In genomic region chr4:124710776-124711291, GRCm38 (mm10) we compare ENCODE assay signal across 8 mouse cellular contexts. TPM values are rescaled to one million over a fixed set of nuclear protein-coding genes. Genes with fewer than 3 reads are reported as not detected.
DNase-seq lines count a peak whose midpoint lies in the region; ATAC-seq and TF ChIP-seq lines count a peak whose summit lies in the region.

No protein-coding gene starts in this region.

- no peak for TF ChIP-seq EP300 in heart, adult 2 months (IDR thresholded peaks at IDR 0.05; ENCODE audit: insufficient read depth, low read depth, low read length)
- no peak for TF ChIP-seq EP300 in CH12.LX (IDR thresholded peaks at IDR 0.05; ENCODE audit: low read length)
- no peak for TF ChIP-seq EP300 in liver, embryonic 14.5 days (IDR thresholded peaks at IDR 0.05; ENCODE audit: low read depth)

- peak; percentile 83 for TF ChIP-seq CTCF in heart, adult 2 months (IDR thresholded peaks at IDR 0.05)
- peak; percentile 33 to 67; a peak in 2 of 4 replicates for TF ChIP-seq CTCF in CH12.LX (conservative IDR thresholded peaks at IDR 0.05 in 1 of 2, IDR thresholded peaks at IDR 0.05 in 1 of 2; ENCODE audit: low read depth in 2 of 2, low read length in 2 of 2)
- peak; percentile 74 for TF ChIP-seq CTCF in hindbrain, postnatal 0 days (IDR thresholded peaks at IDR 0.05; ENCODE audit: low read depth)
- TF ChIP-seq CTCF in liver, embryonic 14.5 days (IDR thresholded peaks at IDR 0.05; ENCODE audit: low read depth), result peak; percentile 71

- WGBS in heart, adult 2 months, result 2% methylated on average over 5 of the region's 5 CpGs
- 8% methylated on average over 5 of the region's 5 CpGs for WGBS in heart, embryonic 11.5 days (ENCODE audit: insufficient replicate concordance)
- WGBS in hindbrain, postnatal 0 days, result 3% methylated on average over 5 of the region's 5 CpGs
- 5% methylated on average over 5 of the region's 5 CpGs for WGBS in liver, embryonic 14.5 days (ENCODE audit: insufficient replicate concordance)

- intact Hi-C loops in heart, adult 2 months (cut with DNase I), result loop anchor here (2.0 to 5.0 kb wide), 2 partner anchors 28 to 91 kb away; partner anchors contain the start of gene Mtf1

- no peak overlapping the region for H3K4me3 ChIP-seq in heart, adult 2 months
- H3K4me3 ChIP-seq in heart, embryonic 11.5 days (ENCODE audit: low read depth, low read length), result no peak overlapping the region
- H3K4me3 ChIP-seq in CH12.LX (replicated peaks in 1 of 3; ENCODE audit: low read depth in 2 of 3, low read length in 2 of 3, poor library complexity in 1 of 3), result peak overlapping the region in 1 of 3 experiments; percentile 35
- no peak overlapping the region for H3K4me3 ChIP-seq in hindbrain, postnatal 0 days (ENCODE audit: low read length)
- no peak overlapping the region for H3K4me3 ChIP-seq in liver, embryonic 14.5 days (ENCODE audit: insufficient read depth in 1 of 2, low read depth in 2 of 2, low read length in 2 of 2)

- dilution Hi-C loops in CH12.LX (cut with MboI; ENCODE audit: extremely low pct_ligation_motif_present, extremely low pct_unique_long_range_greater_than_20kb, low sequenced_read_pairs), result no loop called here

- ATAC-seq in heart, embryonic 11.5 days (replicated peaks; ENCODE audit: insufficient number of reproducible peaks, low FRiP score, low TSS enrichment), result no peak
- ATAC-seq in common myeloid progenitor, adult 5-6 weeks (replicated peaks; ENCODE audit: low read depth, poor library complexity, severe bottlenecking), result peak; percentile 34
- ATAC-seq in hindbrain, postnatal 0 days, result no peak
- ATAC-seq in liver, embryonic 14.5 days (ENCODE audit: insufficient read depth), result no peak
- no peak for ATAC-seq in erythroblast, adult 5-6 weeks (replicated peaks; ENCODE audit: low FRiP score, poor library complexity, severe bottlenecking)

- H3K9ac ChIP-seq in heart, adult 2 months (ENCODE audit: low read depth, low read length), result no peak overlapping the region
- H3K9ac ChIP-seq in heart, embryonic 11.5 days (ENCODE audit: low read depth, low read length), result no peak overlapping the region
- H3K9ac ChIP-seq in CH12.LX (ENCODE audit: insufficient read depth, low read depth), result 0 out of 2 replicates have a peak overlapping the region, but pooled peaks have one; percentile 46
- H3K9ac ChIP-seq in hindbrain, postnatal 0 days (replicated peaks; ENCODE audit: low read length), result no peak overlapping the region
- no peak overlapping the region for H3K9ac ChIP-seq in liver, embryonic 14.5 days (replicated peaks)

- 0 out of 2 replicates have a peak, but pooled peaks cover 1% of the 10 kb centered on the region for H3K79me2 ChIP-seq in heart, adult 2 months (replicated peaks; ENCODE audit: control insufficient read depth, insufficient read depth, low read length)
- peaks cover 11% of the 10 kb centered on the region for H3K79me2 ChIP-seq in CH12.LX (replicated peaks; ENCODE audit: control insufficient read depth, extremely low read depth, insufficient read depth, poor library complexity, severe bottlenecking)

- no peak overlapping the region; the same call in 1 of the 2 replicates for H3K4me2 ChIP-seq in heart, embryonic 11.5 days
- peak overlapping the region; percentile 58 for H3K4me2 ChIP-seq in CH12.LX (ENCODE audit: insufficient read depth, low read depth, poor library complexity, severe bottlenecking)
- H3K4me2 ChIP-seq in hindbrain, postnatal 0 days (ENCODE audit: low read depth, low read length), result no peak overlapping the region
- H3K4me2 ChIP-seq in liver, embryonic 14.5 days (ENCODE audit: low read depth), result peak overlapping the region; percentile 80; the same call in 1 of the 2 replicates

- no peaks in the 10 kb centered on the region for H3K27me3 ChIP-seq in heart, adult 2 months (ENCODE audit: control insufficient read depth, insufficient read depth, low read length)
- no peaks in the 10 kb centered on the region for H3K27me3 ChIP-seq in heart, embryonic 11.5 days (ENCODE audit: control insufficient read depth, insufficient read depth, low read length)
- H3K27me3 ChIP-seq in CH12.LX (replicated peaks), result no peaks in the 10 kb centered on the region
- H3K27me3 ChIP-seq in hindbrain, postnatal 0 days (ENCODE audit: insufficient read depth, low read length), result no peaks in the 10 kb centered on the region
- no peaks in the 10 kb centered on the region for H3K27me3 ChIP-seq in liver, embryonic 14.5 days (ENCODE audit: control insufficient read depth, insufficient read depth, low read length)

- peak; percentile 35 to 37 for DNase-seq in heart, adult 2 months
- DNase-seq in CH12.LX (ENCODE audit: extremely low read depth), result peak; percentile 73
- DNase-seq in hindbrain, postnatal 0 days (ENCODE audit: low spot score), result peak; percentile 68
- DNase-seq in liver, embryonic 14.5 days (ENCODE audit: low read depth in 3 of 3, low spot score in 3 of 3), result no peak
- DNase-seq in spleen, postnatal 36 days (ENCODE audit: low spot score in 2 of 2), result peak; percentile 47 to 61

- peaks cover 4% of the 10 kb centered on the region for H3K36me3 ChIP-seq in heart, adult 2 months (ENCODE audit: control insufficient read depth, insufficient read depth, low read length)
- peaks cover under 1% of the 10 kb centered on the region; the same call in 1 of the 2 replicates for H3K36me3 ChIP-seq in heart, embryonic 11.5 days (ENCODE audit: control insufficient read depth, insufficient read depth, low read length)
- peaks cover 15 to 23% of the 10 kb centered on the region in 2 experiments for H3K36me3 ChIP-seq in CH12.LX (replicated peaks in 1 of 2; ENCODE audit: control insufficient read depth in 1 of 2, insufficient read depth in 1 of 2, low read length in 1 of 2)
- peaks cover 2% of the 10 kb centered on the region; the same call in 1 of the 2 replicates for H3K36me3 ChIP-seq in hindbrain, postnatal 0 days (ENCODE audit: insufficient read depth, low read length)
- H3K36me3 ChIP-seq in liver, embryonic 14.5 days (replicated peaks; ENCODE audit: control insufficient read depth, insufficient read depth, low read depth), result peaks cover under 1% of the 10 kb centered on the region; the same call in 1 of the 2 replicates

- no peak for TF ChIP-seq POLR2A in heart, adult 2 months (IDR thresholded peaks at IDR 0.05; ENCODE audit: insufficient read depth, low read depth, low read length)
- TF ChIP-seq POLR2A in CH12.LX (IDR thresholded peaks at IDR 0.05; ENCODE audit: low read depth, low read length), result no peak

- in situ Hi-C loops in CH12.LX (cut with MboI; ENCODE audit: low pct_ligation_motif_present, low pct_unique_long_range_greater_than_20kb, low sequenced_read_pairs), result no loop called here

- peaks cover 9% of the 10 kb centered on the region for H3K4me1 ChIP-seq in heart, adult 2 months (ENCODE audit: control insufficient read depth, insufficient read depth, low read length)
- peaks cover 33% of the 10 kb centered on the region for H3K4me1 ChIP-seq in heart, embryonic 11.5 days (ENCODE audit: control insufficient read depth, insufficient read depth, low read length)
- H3K4me1 ChIP-seq in CH12.LX (ENCODE audit: control insufficient read depth in 1 of 2, insufficient read depth in 2 of 2), result peaks cover 21 to 55% of the 10 kb centered on the region in 2 experiments
- peaks cover 14% of the 10 kb centered on the region for H3K4me1 ChIP-seq in hindbrain, postnatal 0 days (ENCODE audit: insufficient read depth, low read length)
- H3K4me1 ChIP-seq in liver, embryonic 14.5 days (replicated peaks; ENCODE audit: control insufficient read depth in 2 of 2, insufficient read depth in 2 of 2, low read length in 1 of 2), result peaks cover 35 to 43% of the 10 kb centered on the region in 2 experiments

- no peak overlapping the region for H3K27ac ChIP-seq in heart, adult 2 months
- H3K27ac ChIP-seq in heart, embryonic 11.5 days (ENCODE audit: low read depth, low read length), result no peak overlapping the region
- no peak overlapping the region for H3K27ac ChIP-seq in CH12.LX (ENCODE audit: insufficient read depth, low read depth)
- no peak overlapping the region for H3K27ac ChIP-seq in hindbrain, postnatal 0 days
- no peak overlapping the region for H3K27ac ChIP-seq in liver, embryonic 14.5 days

- TF ChIP-seq RAD21 in CH12.LX (IDR thresholded peaks at IDR 0.05; ENCODE audit: low read depth, low read length), result peak; percentile 20

- H3K9me3 ChIP-seq in heart, embryonic 11.5 days (replicated peaks; ENCODE audit: control insufficient read depth, low read length), result no peaks in the 10 kb centered on the region
- no peaks in the 10 kb centered on the region for H3K9me3 ChIP-seq in CH12.LX (replicated peaks; ENCODE audit: low read length)
- no peaks in the 10 kb centered on the region for H3K9me3 ChIP-seq in hindbrain, postnatal 0 days (ENCODE audit: low read length)
- H3K9me3 ChIP-seq in liver, embryonic 14.5 days (ENCODE audit: control insufficient read depth, low read length), result no peaks in the 10 kb centered on the region

RNA-seq across cellular contexts. Expression of gene Sf3a3, which starts 3.7 kb away (rescaled TPM):
- total RNA-seq in heart, adult 2 months (2021), result 10 to 100 TPM; 18.0 to 19.4 TPM
- polyA plus RNA-seq in heart, adult 2 months (2012; rRNA removed), result 7.7 and 11.5 TPM in 2 replicates
- polyA plus RNA-seq in heart, embryonic 11.5 days (2014; fragmentation: Nextera tagmentation; extraction: Ambion mirVana), result 109 and 113 TPM in 2 replicates
- 100 and 129 TPM in 2 replicates for total RNA-seq in CH12.LX (2012; rRNA removed)
- 122 and 146 TPM in 2 replicates for total RNA-seq in CH12.LX (2014; rRNA removed)
- polyA plus RNA-seq in CH12.LX (2012; ENCODE audit: insufficient read length, low read depth), result 134 and 156 TPM in 2 replicates
- total RNA-seq in common myeloid progenitor, adult 5-6 weeks (2017), result 162 and 189 TPM in 2 replicates
- total RNA-seq in hindbrain, postnatal 0 days (2014; rRNA removed), result 18.7 and 33.0 TPM in 2 replicates
- 79.7 and 87.9 TPM in 2 replicates for polyA plus RNA-seq in hindbrain, postnatal 0 days (2015; fragmentation: Nextera tagmentation; extraction: Ambion mirVana)
- 21.2 and 42.1 TPM in 2 replicates for polyA plus RNA-seq in liver, embryonic 14.5 days (2012; rRNA removed)
- polyA plus RNA-seq in liver, embryonic 14.5 days (2014; fragmentation: Nextera tagmentation; extraction: Ambion mirVana), result 59.2 and 63.6 TPM in 2 replicates
- total RNA-seq in erythroblast, adult 5-6 weeks (2015; ENCODE audit: low replicate concordance), result 14.2 and 24.2 TPM in 2 replicates
- 26.2 and 34.7 TPM in 2 replicates for total RNA-seq in erythroblast, adult 5-6 weeks (2017; ENCODE audit: low replicate concordance)

RNA-seq across cellular contexts. Expression of gene Fhl3, which starts 10.3 kb away (rescaled TPM):
- total RNA-seq in heart, adult 2 months (2021), result 10 to 100 TPM in 1 of 2 experiments, 1 to 10 TPM in 1; 7.8 to 11.5 TPM
- 10.1 and 17.9 TPM in 2 replicates for polyA plus RNA-seq in heart, adult 2 months (2012; rRNA removed)
- 6.3 and 6.4 TPM in 2 replicates for polyA plus RNA-seq in heart, embryonic 11.5 days (2014; fragmentation: Nextera tagmentation; extraction: Ambion mirVana)
- total RNA-seq in CH12.LX (2012; rRNA removed) (10.4 and 10.8 TPM in 2 replicates), CH12.LX (2014; rRNA removed) (3.6 and 4.1 TPM in 2 replicates)
- polyA plus RNA-seq in CH12.LX (2012; ENCODE audit: insufficient read length, low read depth), result 14.8 and 20.8 TPM in 2 replicates
- total RNA-seq in common myeloid progenitor, adult 5-6 weeks (2017), result 4.1 and 5.3 TPM in 2 replicates
- 7.1 and 7.3 TPM in 2 replicates for total RNA-seq in hindbrain, postnatal 0 days (2014; rRNA removed)
- 2.5 and 3.1 TPM in 2 replicates for polyA plus RNA-seq in hindbrain, postnatal 0 days (2015; fragmentation: Nextera tagmentation; extraction: Ambion mirVana)
- 2.8 TPM in 2 replicates for polyA plus RNA-seq in liver, embryonic 14.5 days (2012; rRNA removed)
- polyA plus RNA-seq in liver, embryonic 14.5 days (2014; fragmentation: Nextera tagmentation; extraction: Ambion mirVana), result 2.7 and 2.9 TPM in 2 replicates
- 4.2 and 7.5 TPM in 2 replicates for total RNA-seq in erythroblast, adult 5-6 weeks (2015; ENCODE audit: low replicate concordance)
- total RNA-seq in erythroblast, adult 5-6 weeks (2017; ENCODE audit: low replicate concordance), result 0.77 and 1.3 TPM in 2 replicates

RNA-seq across cellular contexts. Expression of gene Utp11, which starts 17.4 kb away (rescaled TPM):
- 10 to 100 TPM; 12.1 to 13.5 TPM for total RNA-seq in heart, adult 2 months (2021)
- 4.0 and 6.2 TPM in 2 replicates for polyA plus RNA-seq in heart, adult 2 months (2012; rRNA removed)
- polyA plus RNA-seq in heart, embryonic 11.5 days (2014; fragmentation: Nextera tagmentation; extraction: Ambion mirVana), result 57.1 and 60.7 TPM in 2 replicates
- total RNA-seq in CH12.LX (2012; rRNA removed), result 52.7 and 63.2 TPM in 2 replicates
- total RNA-seq in CH12.LX (2014; rRNA removed), result 78.1 and 84.4 TPM in 2 replicates
- 102 and 107 TPM in 2 replicates for polyA plus RNA-seq in CH12.LX (2012; ENCODE audit: insufficient read length, low read depth)
- total RNA-seq in common myeloid progenitor, adult 5-6 weeks (2017), result 86.8 and 98.8 TPM in 2 replicates
- total RNA-seq in hindbrain, postnatal 0 days (2014; rRNA removed), result 4.0 and 9.0 TPM in 2 replicates
- 31.2 and 39.0 TPM in 2 replicates for polyA plus RNA-seq in hindbrain, postnatal 0 days (2015; fragmentation: Nextera tagmentation; extraction: Ambion mirVana)
- polyA plus RNA-seq in liver, embryonic 14.5 days (2012; rRNA removed), result 7.5 and 16.4 TPM in 2 replicates
- 20.8 and 22.4 TPM in 2 replicates for polyA plus RNA-seq in liver, embryonic 14.5 days (2014; fragmentation: Nextera tagmentation; extraction: Ambion mirVana)
- 6.7 and 20.8 TPM in 2 replicates for total RNA-seq in erythroblast, adult 5-6 weeks (2015; ENCODE audit: low replicate concordance)
- total RNA-seq in erythroblast, adult 5-6 weeks (2017; ENCODE audit: low replicate concordance), result 4.5 and 15.1 TPM in 2 replicates

RNA-seq across cellular contexts. Expression of gene Inpp5b, which starts 30.8 kb away (rescaled TPM):
- 1 to 10 TPM; 8.0 to 8.2 TPM for total RNA-seq in heart, adult 2 months (2021)
- 17.8 and 29.8 TPM in 2 replicates for polyA plus RNA-seq in heart, adult 2 months (2012; rRNA removed)
- polyA plus RNA-seq in heart, embryonic 11.5 days (2014; fragmentation: Nextera tagmentation; extraction: Ambion mirVana), result 18.5 and 19.2 TPM in 2 replicates
- 25.9 and 26.2 TPM in 2 replicates for total RNA-seq in CH12.LX (2012; rRNA removed)
- 30.2 and 34.0 TPM in 2 replicates for total RNA-seq in CH12.LX (2014; rRNA removed)
- 21.1 and 25.6 TPM in 2 replicates for polyA plus RNA-seq in CH12.LX (2012; ENCODE audit: insufficient read length, low read depth)
- total RNA-seq in common myeloid progenitor, adult 5-6 weeks (2017), result 32.2 and 50.2 TPM in 2 replicates
- 15.9 and 16.0 TPM in 2 replicates for total RNA-seq in hindbrain, postnatal 0 days (2014; rRNA removed)
- polyA plus RNA-seq in hindbrain, postnatal 0 days (2015; fragmentation: Nextera tagmentation; extraction: Ambion mirVana), result 14.9 and 15.4 TPM in 2 replicates
- polyA plus RNA-seq in liver, embryonic 14.5 days (2012; rRNA removed), result 36.6 and 40.3 TPM in 2 replicates
- polyA plus RNA-seq in liver, embryonic 14.5 days (2014; fragmentation: Nextera tagmentation; extraction: Ambion mirVana), result 36.7 and 40.0 TPM in 2 replicates
- total RNA-seq in erythroblast, adult 5-6 weeks (2015; ENCODE audit: low replicate concordance), result 27.3 and 37.0 TPM in 2 replicates
- total RNA-seq in erythroblast, adult 5-6 weeks (2017; ENCODE audit: low replicate concordance), result 15.2 and 15.8 TPM in 2 replicates

RNA-seq across cellular contexts. Expression of gene Pou3f1, which starts 54.2 kb away (rescaled TPM):
- total RNA-seq in heart, adult 2 months (2021), result under 1 TPM; 0.08 to 0.16 TPM
- polyA plus RNA-seq in heart, adult 2 months (2012; rRNA removed), result 0.04 and 0.09 TPM in 2 replicates
- polyA plus RNA-seq in heart, embryonic 11.5 days (2014; fragmentation: Nextera tagmentation; extraction: Ambion mirVana), result 0.21 and 0.24 TPM in 2 replicates
- total RNA-seq in CH12.LX (2012; rRNA removed), result not detected in 2 replicates
- not detected in 2 replicates for total RNA-seq in CH12.LX (2014; rRNA removed)
- polyA plus RNA-seq in CH12.LX (2012; ENCODE audit: insufficient read length, low read depth), result not detected in 2 replicates
- total RNA-seq in common myeloid progenitor, adult 5-6 weeks (2017), result not detected in 2 replicates
- total RNA-seq in hindbrain, postnatal 0 days (2014; rRNA removed), result 4.8 and 7.0 TPM in 2 replicates
- polyA plus RNA-seq in hindbrain, postnatal 0 days (2015; fragmentation: Nextera tagmentation; extraction: Ambion mirVana), result 4.1 and 6.3 TPM in 2 replicates
- 0.01 and 0.02 TPM in 2 replicates for polyA plus RNA-seq in liver, embryonic 14.5 days (2012; rRNA removed)
- not detected in 2 replicates for polyA plus RNA-seq in liver, embryonic 14.5 days (2014; fragmentation: Nextera tagmentation; extraction: Ambion mirVana)
- total RNA-seq in erythroblast, adult 5-6 weeks (2015; ENCODE audit: low replicate concordance), result not detected in 2 replicates
- total RNA-seq in erythroblast, adult 5-6 weeks (2017; ENCODE audit: low replicate concordance), result not detected in 2 replicates

Comparison
In these comparisons a context has a peak if more than half of its experiments do, and no peak if none do; other contexts are left out.
1. DNase-seq: peak in heart, adult 2 months (2 of 2), CH12.LX (single experiment), hindbrain, postnatal 0 days (single experiment) and spleen, postnatal 36 days (2 of 2); none in liver, embryonic 14.5 days (0 of 3).
2. H3K4me2 ChIP-seq: peak in CH12.LX (single experiment) and liver, embryonic 14.5 days (single experiment); none in heart, embryonic 11.5 days (single experiment) and hindbrain, postnatal 0 days (single experiment).
3. Peak in every context shown above with its lines, with median percentiles within 50 percentile points of each other: CTCF ChIP-seq.